Mouse (Mus musculus): ENCODE measurements around the gene Hist1h2an. TPM values are rescaled to one million over a fixed set of nuclear protein-coding genes. Genes with fewer than 3 reads are reported as not detected.

Hist1h2an gene
- total RNA-seq, 2 experiments from 2014 or later, result 7.5 to 9.1 TPM

Small RNA genes within 50 kb of the gene (microRNA-seq; reads per million reads assigned to microRNA genes)
- gene Gm19658 (not detected), gene Gm44346 (not detected), gene Gm44454 (not detected), gene Gm44466 (not detected)

Other genes starting within 250 kb of the Hist1h2an start
- gene Olfr1366, start 244.4 kb downstream of the Hist1h2an start, total RNA-seq (2021), result not detected
- not detected for gene Olfr1535, start 227.3 kb downstream of the Hist1h2an start, total RNA-seq (2021)
- gene Olfr1364, start 205.5 kb downstream of the Hist1h2an start, total RNA-seq (2021), result not detected
- gene Olfr1362, start 173.2 kb downstream of the Hist1h2an start, total RNA-seq (2021), result not detected
- not detected for gene Olfr11, start 144.7 kb downstream of the Hist1h2an start, total RNA-seq (2021)
- gene Olfr1361, start 123.8 kb downstream of the Hist1h2an start, total RNA-seq (2021), result not detected
- not detected for gene Olfr1360, start 109.8 kb downstream of the Hist1h2an start, total RNA-seq (2021)
- gene Olfr1359, start 89.1 kb downstream of the Hist1h2an start, total RNA-seq (2021), result not detected
- gene Hist1h2bl, start 71.1 kb downstream of the Hist1h2an start, total RNA-seq (2021), result 10 to 100 TPM; 60.4 to 64.6 TPM
- 10 to 100 TPM in 1 of 2 experiments, 1 to 10 TPM in 1; 7.6 to 50.2 TPM for gene Hist1h2ai, start 70.8 kb downstream of the Hist1h2an start, total RNA-seq (2021)
- 10 to 100 TPM; 68.3 to 81.7 TPM for gene Hist1h3h, start 69.6 kb downstream of the Hist1h2an start, total RNA-seq (2021)
- 10 to 100 TPM; 17.4 to 18.8 TPM for gene Hist1h2bm, start 65.2 kb downstream of the Hist1h2an start, total RNA-seq (2021)
- 10 to 100 TPM; 11.8 to 14.2 TPM for gene Hist1h4j, start 52.2 kb downstream of the Hist1h2an start, total RNA-seq (2021)
- gene Hist1h4k, start 36.7 kb downstream of the Hist1h2an start, total RNA-seq (2021), result 100 to 1,000 TPM; 172 to 183 TPM
- 10 to 100 TPM; 18.0 to 19.9 TPM for gene Hist1h2ak, start 33.4 kb downstream of the Hist1h2an start, total RNA-seq (2021)
- gene Hist1h2bn, start 33.1 kb downstream of the Hist1h2an start, total RNA-seq (2021), result 10 to 100 TPM; 36.1 to 38.9 TPM
- gene Hist1h1b, start 6.6 kb downstream of the Hist1h2an start, total RNA-seq (2021), result 10 to 100 TPM; 26.2 to 28.0 TPM
- 10 to 100 TPM; 61.4 to 73.9 TPM for gene Hist1h3i, start 3.8 kb downstream of the Hist1h2an start, total RNA-seq (2021)
- 10 to 100 TPM; 21.9 to 22.1 TPM for gene Hist1h2bp, start 243 bp upstream of the Hist1h2an start, total RNA-seq (2021)
- 10 to 100 TPM; 74.0 to 76.3 TPM for gene Hist1h2bq, start 23.0 kb upstream of the Hist1h2an start, total RNA-seq (2021)
- gene Hist1h2ao, start 23.2 kb upstream of the Hist1h2an start, total RNA-seq (2021), result 10 to 100 TPM; 24.0 to 56.4 TPM
- gene Hist1h4m, start 24.5 kb upstream of the Hist1h2an start, total RNA-seq (2021), result 100 to 1,000 TPM; 215 to 270 TPM
- gene Hist1h4n, start 45.0 kb upstream of the Hist1h2an start, total RNA-seq (2021), result 100 to 1,000 TPM in 1 of 2 experiments, 10 to 100 TPM in 1; 56.0 to 125 TPM
- gene Hist1h2ap, start 46.3 kb upstream of the Hist1h2an start, total RNA-seq (2021), result 10 to 100 TPM; 48.2 to 72.9 TPM
- gene Hist1h2br, start 46.5 kb upstream of the Hist1h2an start, total RNA-seq (2021), result 10 to 100 TPM; 72.5 to 76.9 TPM
- gene Zfp184, start 157.9 kb upstream of the Hist1h2an start, total RNA-seq (2021), result 1 to 10 TPM; 1.5 to 1.6 TPM
- gene Pom121l2, start 194.0 kb upstream of the Hist1h2an start, total RNA-seq (2021), result not detected
- under 1 TPM in 1 of 2 experiments, not detected in 1; 0.53 TPM for gene Prss16, start 222.5 kb upstream of the Hist1h2an start, total RNA-seq (2021)
- 10 to 100 TPM; 58.6 to 69.2 TPM for gene Hist1h2ah, start 248.3 kb upstream of the Hist1h2an start, total RNA-seq (2021)
- 10 to 100 TPM; 67.8 to 68.6 TPM for gene Hist1h2bk, start 248.7 kb upstream of the Hist1h2an start, total RNA-seq (2021)